Comparison of ENCODE assay signal across 10 mouse cellular contexts in genomic region chr7:24845713-24846112, GRCm38 (mm10). TPM values are rescaled to one million over a fixed set of nuclear protein-coding genes. Genes with fewer than 3 reads are reported as not detected.
DNase-seq lines count a peak whose midpoint lies in the region; ATAC-seq and TF ChIP-seq lines count a peak whose summit lies in the region.
"Had no signal": no experiment of that assay in that cellular context is flagged by ENCODE, and none has a peak within 500 bp of the region (broad histone marks: within the 10 kb centered on the region; RNA-seq: fewer than 3 reads in every experiment).

No protein-coding gene starts in this region.

- no peak for ATAC-seq in intestine, postnatal 0 days
- ATAC-seq in stomach, embryonic 15.5 days (ENCODE audit: insufficient read depth, low FRiP score, low read depth) = peak; percentile 63; the same call in 1 of the 2 replicates

- no peak overlapping the region for H3K27ac ChIP-seq in intestine, postnatal 0 days (ENCODE audit: low read depth, low read length)
- H3K27ac ChIP-seq in stomach, embryonic 15.5 days = no peak overlapping the region

- no peak overlapping the region for H3K4me2 ChIP-seq in intestine, postnatal 0 days (replicated peaks; ENCODE audit: low read depth)
- no peak overlapping the region for H3K4me2 ChIP-seq in stomach, embryonic 15.5 days

- H3K4me3 ChIP-seq in intestine, postnatal 0 days (ENCODE audit: low read depth, low read length) = no peak overlapping the region
- no peak overlapping the region for H3K4me3 ChIP-seq in stomach, embryonic 15.5 days (replicated peaks)

- no peaks in the 10 kb centered on the region for H3K36me3 ChIP-seq in intestine, postnatal 0 days (ENCODE audit: control insufficient read depth, insufficient read depth)
- no peaks in the 10 kb centered on the region for H3K36me3 ChIP-seq in stomach, embryonic 15.5 days

- 4% methylated on average over 6 of the region's 6 CpGs for WGBS in intestine, postnatal 0 days
- WGBS in stomach, embryonic 15.5 days = 6% methylated on average over 6 of the region's 6 CpGs

- TF ChIP-seq POLR2A in brain, embryonic 14.5 days (IDR thresholded peaks at IDR 0.05; ENCODE audit: borderline replicate concordance, extremely low read depth, insufficient read depth, insufficient read length, poor library complexity, severe bottlenecking) = no peak

- DNase-seq in thymus, postnatal 0 days (ENCODE audit: low spot score) = peak; percentile 55
- DNase-seq in thymus, adult 18-20 months = no peak
- peak; percentile 75 for DNase-seq in brain, embryonic 14.5 days (ENCODE audit: low read depth)
- DNase-seq in gastrocnemius, postnatal 25 days = no peak
- no peak for DNase-seq in adrenal gland, postnatal 14 days
- no peak for DNase-seq in cerebellum, adult 8-10 months

- H3K4me1 ChIP-seq in intestine, postnatal 0 days (replicated peaks; ENCODE audit: control insufficient read depth, insufficient read depth, low read length) = no peaks in the 10 kb centered on the region
- no peaks in the 10 kb centered on the region for H3K4me1 ChIP-seq in stomach, embryonic 15.5 days

- H3K9ac ChIP-seq in intestine, postnatal 0 days (ENCODE audit: low read depth, low read length) = no peak overlapping the region
- H3K9ac ChIP-seq in stomach, embryonic 15.5 days = no peak overlapping the region

- TF ChIP-seq CTCF in brain, embryonic 14.5 days (IDR thresholded peaks at IDR 0.05; ENCODE audit: borderline replicate concordance, extremely low read depth, insufficient read depth, insufficient read length) = peak; percentile 28; the same call in 1 of the 2 replicates
- TF ChIP-seq CTCF in intestine, postnatal 0 days (IDR thresholded peaks at IDR 0.05; ENCODE audit: low read depth) = peak; percentile 34

- H3K9me3 ChIP-seq in intestine, postnatal 0 days (ENCODE audit: control insufficient read depth) = no peaks in the 10 kb centered on the region
- no peaks in the 10 kb centered on the region for H3K9me3 ChIP-seq in stomach, embryonic 15.5 days

- no peaks in the 10 kb centered on the region for H3K27me3 ChIP-seq in intestine, postnatal 0 days (replicated peaks; ENCODE audit: control insufficient read depth, insufficient read depth, low read length)
- no peaks in the 10 kb centered on the region for H3K27me3 ChIP-seq in stomach, embryonic 15.5 days (replicated peaks)

RNA-seq across cellular contexts. Expression of gene Gm9844, which starts 16.3 kb away (rescaled TPM):
- polyA plus RNA-seq in thymus, postnatal 0 days (2015; fragmentation: Nextera tagmentation; extraction: Ambion mirVana) = 12.1 and 19.0 TPM in 2 replicates
- polyA plus RNA-seq in brain, embryonic 14.5 days (2012; rRNA removed) = 42.6 and 58.0 TPM in 2 replicates
- polyA plus RNA-seq in intestine, postnatal 0 days (2015; fragmentation: Nextera tagmentation; extraction: Ambion mirVana) = 20.6 and 28.0 TPM in 2 replicates
- 13.5 and 34.6 TPM in 2 replicates for polyA plus RNA-seq in stomach, embryonic 15.5 days (2015; fragmentation: Nextera tagmentation; extraction: Ambion mirVana)
- not detected for total RNA-seq in gastrocnemius, postnatal 25 days (2021)
- total RNA-seq in adrenal gland, postnatal 14 days (2021) = 1.4 TPM in 1 of 2 replicates, not detected in the other
- total RNA-seq: heart, adult 18-20 months had no signal

RNA-seq across cellular contexts. Expression of gene Lypd4, which starts 24.0 kb away (rescaled TPM):
- not detected in 2 replicates for polyA plus RNA-seq in thymus, postnatal 0 days (2015; fragmentation: Nextera tagmentation; extraction: Ambion mirVana)
- polyA plus RNA-seq in brain, embryonic 14.5 days (2012; rRNA removed) = 0.08 TPM in 1 of 2 replicates, not detected in the other
- polyA plus RNA-seq in intestine, postnatal 0 days (2015; fragmentation: Nextera tagmentation; extraction: Ambion mirVana) = not detected in 2 replicates
- polyA plus RNA-seq in stomach, embryonic 15.5 days (2015; fragmentation: Nextera tagmentation; extraction: Ambion mirVana) = not detected in 2 replicates
- not detected for total RNA-seq in gastrocnemius, postnatal 25 days (2021)
- not detected in 2 replicates for total RNA-seq in adrenal gland, postnatal 14 days (2021)
- total RNA-seq: heart, adult 18-20 months had no signal
- polyA plus RNA-seq: neural tube, embryonic 14.5 days had no signal

RNA-seq across cellular contexts. Expression of gene Dmrtc2, which starts 24.1 kb away (rescaled TPM):
- polyA plus RNA-seq in thymus, postnatal 0 days (2015; fragmentation: Nextera tagmentation; extraction: Ambion mirVana) = 0.08 and 0.10 TPM in 2 replicates
- 0.08 and 0.11 TPM in 2 replicates for polyA plus RNA-seq in brain, embryonic 14.5 days (2012; rRNA removed)
- polyA plus RNA-seq in intestine, postnatal 0 days (2015; fragmentation: Nextera tagmentation; extraction: Ambion mirVana) = not detected in 2 replicates
- polyA plus RNA-seq in stomach, embryonic 15.5 days (2015; fragmentation: Nextera tagmentation; extraction: Ambion mirVana) = not detected in 2 replicates
- total RNA-seq in gastrocnemius, postnatal 25 days (2021) = not detected
- total RNA-seq in adrenal gland, postnatal 14 days (2021) = not detected in 2 replicates
- total RNA-seq: heart, adult 18-20 months had no signal
- polyA plus RNA-seq: neural tube, embryonic 14.5 days had no signal

RNA-seq across cellular contexts. Expression of gene Rps19, which starts 38.5 kb away (rescaled TPM):
- polyA plus RNA-seq in thymus, postnatal 0 days (2015; fragmentation: Nextera tagmentation; extraction: Ambion mirVana) = 2,922 and 3,108 TPM in 2 replicates
- polyA plus RNA-seq in brain, embryonic 14.5 days (2012; rRNA removed) = 624 and 715 TPM in 2 replicates
- polyA plus RNA-seq in intestine, postnatal 0 days (2015; fragmentation: Nextera tagmentation; extraction: Ambion mirVana) = 1,134 and 1,200 TPM in 2 replicates
- polyA plus RNA-seq in stomach, embryonic 15.5 days (2015; fragmentation: Nextera tagmentation; extraction: Ambion mirVana) = 2,480 and 2,486 TPM in 2 replicates
- 100 to 1,000 TPM; 300 to 345 TPM for total RNA-seq in gastrocnemius, postnatal 25 days (2021)
- total RNA-seq in adrenal gland, postnatal 14 days (2021) = 750 and 933 TPM in 2 replicates

RNA-seq across cellular contexts. Expression of gene Cd79a, which starts 51.5 kb away (rescaled TPM):
- polyA plus RNA-seq in thymus, postnatal 0 days (2015; fragmentation: Nextera tagmentation; extraction: Ambion mirVana) = 1.1 and 1.5 TPM in 2 replicates
- polyA plus RNA-seq in brain, embryonic 14.5 days (2012; rRNA removed) = 0.31 and 0.67 TPM in 2 replicates
- 0.23 and 0.26 TPM in 2 replicates for polyA plus RNA-seq in intestine, postnatal 0 days (2015; fragmentation: Nextera tagmentation; extraction: Ambion mirVana)
- polyA plus RNA-seq in stomach, embryonic 15.5 days (2015; fragmentation: Nextera tagmentation; extraction: Ambion mirVana) = 1.1 and 1.5 TPM in 2 replicates
- under 1 TPM in 1 of 2 experiments, not detected in 1; 0.24 TPM for total RNA-seq in gastrocnemius, postnatal 25 days (2021)
- total RNA-seq in adrenal gland, postnatal 14 days (2021) = 6.0 and 35.0 TPM in 2 replicates

Comparison
In these comparisons a context has a peak if more than half of its experiments do, and no peak if none do; other contexts are left out.
1. DNase-seq: peak in thymus, postnatal 0 days (single experiment) and brain, embryonic 14.5 days (single experiment); none in thymus, adult 18-20 months (0 of 2), gastrocnemius, postnatal 25 days (single experiment), adrenal gland, postnatal 14 days (single experiment) and cerebellum, adult 8-10 months (single experiment).